Comparison of ENCODE assay signal across 7 mouse cellular contexts in genomic region chr8:94983881-94984516, GRCm38 (mm10). TPM values are rescaled to one million over a fixed set of nuclear protein-coding genes. Genes with fewer than 3 reads are reported as not detected.
DNase-seq lines count a peak whose midpoint lies in the region; ATAC-seq and TF ChIP-seq lines count a peak whose summit lies in the region.

No protein-coding gene starts in this region.

- no peak for TF ChIP-seq CTCF in C2C12 (IDR thresholded peaks at IDR 0.05; ENCODE audit: control insufficient read depth, insufficient read depth, insufficient read length)
- TF ChIP-seq CTCF in heart, postnatal 0 days (IDR thresholded peaks at IDR 0.05; ENCODE audit: low read depth): no peak

- peak overlapping the region; percentile 47 for H3K27ac ChIP-seq in heart, postnatal 0 days (ENCODE audit: low read depth)

- no peaks in the 10 kb centered on the region for H3K36me3 ChIP-seq in C2C12 (ENCODE audit: control insufficient read depth, insufficient read depth)
- H3K36me3 ChIP-seq in heart, postnatal 0 days (replicated peaks; ENCODE audit: control insufficient read depth, insufficient read depth, low read length): no peaks in the 10 kb centered on the region

- H3K4me2 ChIP-seq in heart, postnatal 0 days (ENCODE audit: low read depth, low read length): peak overlapping the region; percentile 45

- no peaks in the 10 kb centered on the region for H3K79me3 ChIP-seq in C2C12 (ENCODE audit: low read depth)

- WGBS in heart, postnatal 0 days: 16% methylated on average over 10 of the region's 10 CpGs

- peak overlapping the region; percentile 32 for H3K9ac ChIP-seq in heart, postnatal 0 days (replicated peaks; ENCODE audit: low read depth, low read length)

- no peaks in the 10 kb centered on the region for H3K9me3 ChIP-seq in heart, postnatal 0 days (replicated peaks; ENCODE audit: control insufficient read depth, low read length)

- no peaks in the 10 kb centered on the region for H3K79me2 ChIP-seq in C2C12 (ENCODE audit: control insufficient read depth, insufficient read depth)

- no peaks in the 10 kb centered on the region for H3K27me3 ChIP-seq in C2C12 (ENCODE audit: control insufficient read depth, insufficient read depth, insufficient read length)
- H3K27me3 ChIP-seq in heart, postnatal 0 days (ENCODE audit: control insufficient read depth, insufficient read depth, low read length): no peaks in the 10 kb centered on the region

- peak; percentile 91 for DNase-seq in Muller cell, postnatal 12 days (ENCODE audit: inconsistent ontology term)
- peak; percentile 65 for DNase-seq in heart, postnatal 0 days (ENCODE audit: low spot score)
- DNase-seq in kidney, postnatal 25 days: peak; percentile 92 to 98
- peak; percentile 56 for DNase-seq in lung, postnatal 36 days
- DNase-seq in right cerebral cortex, postnatal 36 days (ENCODE audit: low spot score in 2 of 2): peak; percentile 55 to 64

- no peak for TF ChIP-seq EP300 in heart, postnatal 0 days (IDR thresholded peaks at IDR 0.05; ENCODE audit: low read depth)

- peak; percentile 82 for ATAC-seq in erythroblast, adult 5-6 weeks (replicated peaks; ENCODE audit: low FRiP score, poor library complexity, severe bottlenecking)
- ATAC-seq in heart, postnatal 0 days (ENCODE audit: insufficient read depth, low read depth): peak; percentile 77

- peak overlapping the region; percentile 20 for H3ac ChIP-seq in C2C12 (ENCODE audit: control insufficient read depth, insufficient read length, low read depth)

- H3K4me3 ChIP-seq in C2C12 (ENCODE audit: insufficient read depth, poor library complexity, severe bottlenecking): peak overlapping the region; percentile 21
- peak overlapping the region; percentile 21 for H3K4me3 ChIP-seq in heart, postnatal 0 days (ENCODE audit: low read depth, low read length)

- H3K4me1 ChIP-seq in heart, postnatal 0 days (ENCODE audit: control insufficient read depth, insufficient read depth): peaks cover 35% of the 10 kb centered on the region

TF ChIP-seq in C2C12, 6 proteins besides CTCF, POLR2A, EP300 and RAD21:
- TF ChIP-seq MAX (IDR thresholded peaks at IDR 0.05): no peak
- no peak for TF ChIP-seq CEBPB (IDR thresholded peaks at IDR 0.05; ENCODE audit: low read depth)
- no peak for TF ChIP-seq FOSL1 (IDR thresholded peaks at IDR 0.05; ENCODE audit: insufficient read depth, low read length, poor library complexity, severe bottlenecking)
- no peak for TF ChIP-seq MYOD1 (IDR thresholded peaks at IDR 0.05; ENCODE audit: control insufficient read depth, insufficient read length, low read depth)
- TF ChIP-seq MYOG (IDR thresholded peaks at IDR 0.05; ENCODE audit: control insufficient read depth, extremely low read depth, insufficient read length): no peak
- no peak for TF ChIP-seq USF1 (IDR thresholded peaks at IDR 0.05; ENCODE audit: low read depth)
TF ChIP-seq in C2C12: peak in this region for 0.

RNA-seq across cellular contexts. Expression of gene Adgrg1, which starts 9.4 kb away (rescaled TPM):
- polyA plus RNA-seq in C2C12 (2012; fragmentation: generic; extraction: Trizol): 2.8 TPM
- total RNA-seq in erythroblast, adult 5-6 weeks (2015; ENCODE audit: low replicate concordance): 28.2 and 32.1 TPM in 2 replicates
- total RNA-seq in erythroblast, adult 5-6 weeks (2017; ENCODE audit: low replicate concordance): 7.1 and 7.5 TPM in 2 replicates
- total RNA-seq in heart, postnatal 0 days (2014; rRNA removed; ENCODE audit: low replicate concordance): 8.0 and 19.2 TPM in 2 replicates
- 5.6 and 6.6 TPM in 2 replicates for polyA plus RNA-seq in heart, postnatal 0 days (2015; fragmentation: Nextera tagmentation; extraction: Ambion mirVana)

RNA-seq across cellular contexts. Expression of gene Adgrg3, which starts 33.5 kb away (rescaled TPM):
- polyA plus RNA-seq in C2C12 (2012; fragmentation: generic; extraction: Trizol): 19.4 TPM
- 24.2 and 30.9 TPM in 2 replicates for total RNA-seq in erythroblast, adult 5-6 weeks (2015; ENCODE audit: low replicate concordance)
- total RNA-seq in erythroblast, adult 5-6 weeks (2017; ENCODE audit: low replicate concordance): 20.9 and 34.9 TPM in 2 replicates
- 4.4 and 5.4 TPM in 2 replicates for total RNA-seq in heart, postnatal 0 days (2014; rRNA removed; ENCODE audit: low replicate concordance)
- polyA plus RNA-seq in heart, postnatal 0 days (2015; fragmentation: Nextera tagmentation; extraction: Ambion mirVana): 2.7 and 2.8 TPM in 2 replicates

Comparison
In these comparisons a context has a peak if more than half of its experiments do, and no peak if none do; other contexts are left out.
1. Peak in every context shown above with its lines: DNase-seq, ATAC-seq, H3K4me3 ChIP-seq and H3K27ac ChIP-seq.